Mouse (Mus musculus) kidney, adult 2 months (tissue): ENCODE data around the gene Naa35. TPM values are rescaled to one million over a fixed set of nuclear protein-coding genes. Genes with fewer than 3 reads are reported as not detected.

Source experiments
- DNase-seq: peaks from one replicate; pipeline ENCODE4 v3.0.0; 2021
- H3K27ac ChIP-seq: fragments of 200-500 bp; 2 replicates; pipeline ENCODE4 v1.5.1; 2012; ENCODE audit warnings: low read depth, low read length, control low read depth, inconsistent platforms; ENCODE audit not compliant: insufficient read depth
- H3K27me3 ChIP-seq: fragments of 200-500 bp; replicated peaks from 2 replicates; pipeline ENCODE4 v1.6.1; 2012; ENCODE audit warnings: mild to moderate bottlenecking, moderate library complexity, low read length, inconsistent platforms; ENCODE audit not compliant: control insufficient read depth, insufficient read depth
- H3K36me3 ChIP-seq: fragments of 200-500 bp; 2 replicates; pipeline ENCODE4 v1.6.1; 2012; ENCODE audit warnings: mild to moderate bottlenecking, moderate library complexity, low read length, inconsistent platforms; ENCODE audit not compliant: control insufficient read depth, insufficient read depth
- H3K4me1 ChIP-seq: fragments of 200-500 bp; 2 replicates; pipeline ENCODE4 v1.6.1; 2011; ENCODE audit warnings: low read length; ENCODE audit not compliant: control insufficient read depth, insufficient read depth
- H3K4me3 ChIP-seq: fragments of 200-500 bp; 2 replicates; pipeline ENCODE4 v1.5.1; 2011; ENCODE audit warnings: mild to moderate bottlenecking, low read depth, low read length, control low read depth; ENCODE audit not compliant: insufficient read depth
- CTCF ChIP-seq: fragments of 200-500 bp; conservative IDR thresholded peaks from 2 replicates; pipeline ENCODE4 v1.5.1; 2011; ENCODE audit warnings: low read depth, mild to moderate bottlenecking, control low read depth, low read length, moderate library complexity, mixed read lengths; ENCODE audit not compliant: insufficient read depth, insufficient read length
- POLR2A ChIP-seq: fragments of 200-500 bp; IDR thresholded peaks from one replicate; pipeline ENCODE4 v1.6.1; 2011; ENCODE audit warnings: low read depth, low read length, control low read depth
- WGBS: fragments of 180-500 bp; shearing (Covaris S2); methylation state at CpG from one replicate; pipeline ENCODE4 v1.1.7; 2018; 5-methylcytosine and 5-hydroxymethylcytosine counted together
- polyA plus RNA-seq: library from polyadenylated mRNA; depleted of rRNA; stranded (reverse); fragments of >200 nt; gene quantifications from 2 replicates; pipeline ENCODE4 v1.2.3, GENCODE M21; 2012; rRNA removed

The Naa35 gene
- polyA plus RNA-seq, result 24.0 and 28.1 TPM in 2 replicates

- Histone ChIP-seq H3K4me3 (peak within 1 kb of the TSS; percentile 81), H3K27me3 (no peaks in the 10 kb centered on the region), H3K36me3 (no peaks in the 10 kb centered on the region), H3K27ac (peak within 1 kb of the TSS; percentile 68), H3K4me1 (no peaks in the 10 kb centered on the region)
- under 1% methylated on average over 83 of the region's 83 CpGs for WGBS
- TF ChIP-seq CTCF, result no peak
- TF ChIP-seq POLR2A, result peak; percentile 45
- DNase-seq, result peak; percentile 100
Observed at GRCm38 (mm10) chr13:59584947-59585647, at the start of gene Naa35, which contains the start of gene Agtpbp1. Gene Naa35 (plus strand): TSS chr13:59585259. Gene Agtpbp1 (minus strand): TSS chr13:59585227.

GRCm38 (mm10) chr13:59535746-59536145, 49.3 kb upstream of the Naa35 start:
- H3K27me3 ChIP-seq, result no peaks in the 10 kb centered on the region
- no peak for TF ChIP-seq POLR2A
- no peak for TF ChIP-seq CTCF

GRCm38 (mm10) chr13:59536631-59537030, 48.4 kb upstream of the Naa35 start:
- Histone ChIP-seq H3K4me1 (no peaks in the 10 kb centered on the region), H3K4me3 (no peak overlapping the region), H3K27me3 (no peaks in the 10 kb centered on the region), H3K36me3 (no peaks in the 10 kb centered on the region), H3K27ac (no peak overlapping the region)
- 84% methylated on average over 2 of the region's 2 CpGs for WGBS
- DNase-seq, result no peak
- TF ChIP-seq CTCF, result no peak
- TF ChIP-seq POLR2A, result no peak

More at GRCm38 (mm10) chr13:59535746-59536145, 49.3 kb upstream of the Naa35 start:
- no peak overlapping the region for H3K27ac ChIP-seq
- no peak overlapping the region for H3K4me3 ChIP-seq
- no peak for DNase-seq
- 77% methylated on average over 6 of the region's 6 CpGs for WGBS
- H3K4me1 ChIP-seq, result no peaks in the 10 kb centered on the region
- H3K36me3 ChIP-seq, result no peaks in the 10 kb centered on the region

DNA sequence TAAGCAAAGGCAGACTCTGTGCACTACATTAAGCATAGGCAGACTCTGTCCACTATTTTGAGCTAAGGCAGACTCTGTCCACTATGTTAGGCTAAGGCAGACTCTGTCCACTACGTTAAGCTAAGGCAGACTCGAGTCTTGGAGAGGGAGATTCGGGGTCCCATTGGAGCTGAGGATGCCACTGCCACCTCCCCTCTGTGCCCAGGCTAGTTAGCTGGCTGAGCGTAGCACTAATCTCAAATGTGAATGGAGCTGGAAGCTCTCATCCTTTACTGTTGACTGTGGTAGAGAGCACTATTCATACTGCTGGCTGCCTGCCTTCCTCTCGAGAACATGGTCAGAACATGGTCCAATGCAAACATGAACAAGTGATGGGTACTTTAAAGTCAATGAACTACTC, 46.4 kb upstream of the Naa35 start:
- TF ChIP-seq POLR2A (no peak), CTCF (no peak)
- H3K4me3 ChIP-seq, result no peak overlapping the region
- WGBS, result 96% methylated on average over 5 of the region's 5 CpGs

DNA sequence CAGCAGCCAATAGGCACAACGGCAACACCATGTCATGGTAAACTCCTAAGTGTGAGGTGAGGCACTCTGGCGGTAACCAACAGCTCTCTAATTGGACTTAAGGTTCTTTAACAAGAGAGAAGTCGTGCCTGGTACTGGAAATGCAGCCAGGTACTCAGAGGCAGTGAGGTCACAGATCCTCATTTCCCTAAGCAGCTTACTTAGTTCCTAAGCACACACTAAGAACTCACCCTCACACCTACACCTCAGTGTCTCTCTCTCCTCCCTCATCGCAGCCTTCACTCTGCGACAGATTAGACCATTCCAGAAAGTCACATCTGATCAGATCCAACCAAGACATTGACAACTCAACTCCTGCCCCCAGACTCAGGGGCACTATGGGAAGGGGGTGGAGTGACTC, 45.0 kb upstream of the Naa35 start:
- Histone ChIP-seq H3K4me1 (no peaks in the 10 kb centered on the region), H3K27me3 (no peaks in the 10 kb centered on the region), H3K4me3 (no peak overlapping the region), H3K27ac (no peak overlapping the region), H3K36me3 (no peaks in the 10 kb centered on the region)
- TF ChIP-seq CTCF (no peak), POLR2A (no peak)
- DNase-seq, result no peak
- 91% methylated on average over 5 of the region's 5 CpGs for WGBS

More for the DNA sequence above, 46.4 kb upstream of the Naa35 start:
- DNase-seq, result no peak
- Histone ChIP-seq H3K4me1 (no peaks in the 10 kb centered on the region), H3K27ac (no peak overlapping the region), H3K27me3 (no peaks in the 10 kb centered on the region), H3K36me3 (no peaks in the 10 kb centered on the region)

GRCm38 (mm10) chr13:59542411-59542810, 42.6 kb upstream of the Naa35 start:
- H3K27ac ChIP-seq, result no peak overlapping the region
- no peaks in the 10 kb centered on the region for H3K36me3 ChIP-seq
- H3K4me1 ChIP-seq, result peaks cover 12% of the 10 kb centered on the region
- TF ChIP-seq POLR2A, result no peak
- TF ChIP-seq CTCF, result no peak
- H3K4me3 ChIP-seq, result no peak overlapping the region
- no peaks in the 10 kb centered on the region for H3K27me3 ChIP-seq
- no peak for DNase-seq
- 88% methylated on average over 10 of the region's 10 CpGs for WGBS

- H3K4me1 ChIP-seq, result peaks cover 23% of the 10 kb centered on the region
- peak; percentile 51 for DNase-seq
- no peaks in the 10 kb centered on the region for H3K27me3 ChIP-seq
- peak overlapping the region; percentile 86; the same call in 1 of the 2 replicates for H3K27ac ChIP-seq
- TF ChIP-seq POLR2A, result no peak
- TF ChIP-seq CTCF, result no peak
- no peak overlapping the region for H3K4me3 ChIP-seq
- no peaks in the 10 kb centered on the region for H3K36me3 ChIP-seq
- 61% methylated on average over 2 of the region's 2 CpGs for WGBS
Observed at GRCm38 (mm10) chr13:59547091-59547490, 38.0 kb upstream of the Naa35 start.

GRCm38 (mm10) chr13:59547716-59548115, 37.3 kb upstream of the Naa35 start:
- TF ChIP-seq POLR2A, result no peak
- TF ChIP-seq CTCF, result no peak
- Histone ChIP-seq H3K27ac (peak overlapping the region; percentile 86), H3K36me3 (no peaks in the 10 kb centered on the region), H3K4me3 (no peak overlapping the region), H3K4me1 (peaks cover 23% of the 10 kb centered on the region), H3K27me3 (no peaks in the 10 kb centered on the region)
- 48% methylated on average over 4 of the region's 4 CpGs for WGBS
- peak; percentile 60 for DNase-seq
